ENCODE assay signal across 9 mouse cellular contexts in genomic region chr16:72979407-72980219, GRCm38 (mm10).
A peak's percentile ranks its signal among the peaks of the same experiment; 100 is the strongest.
DNase-seq lines count a peak whose midpoint lies in the region; ATAC-seq and TF ChIP-seq lines count a peak whose summit lies in the region.
"Had no signal": no experiment of that assay in that cellular context is flagged by ENCODE, and none has a peak within 500 bp of the region (broad histone marks: within the 10 kb centered on the region; RNA-seq: fewer than 3 reads in every experiment).

No protein-coding gene starts in this region.

- 25% methylated on average over 8 of the region's 8 CpGs for WGBS in embryonic facial prominence, embryonic 13.5 days
- WGBS in large intestine, adult 2 months = 16% methylated on average over 8 of the region's 8 CpGs
- WGBS in lung, embryonic 14.5 days = 27% methylated on average over 8 of the region's 8 CpGs

- H3K27me3 ChIP-seq in G1E (ENCODE audit: insufficient read depth, low read length) = no peaks in the 10 kb centered on the region
- H3K27me3 ChIP-seq in embryonic facial prominence, embryonic 13.5 days = no peaks in the 10 kb centered on the region
- H3K27me3 ChIP-seq in lung, embryonic 14.5 days (ENCODE audit: insufficient read depth, low read length) = no peaks in the 10 kb centered on the region

- no peak overlapping the region for H3K4me2 ChIP-seq in embryonic facial prominence, embryonic 13.5 days
- H3K4me2 ChIP-seq in lung, embryonic 14.5 days = no peak overlapping the region

- DNase-seq in G1E (ENCODE audit: low spot score) = no peak
- peak; percentile 85 for DNase-seq in brain, adult 2 months (ENCODE audit: low read depth, low spot score)
- peak; percentile 68 to 70 for DNase-seq in heart, postnatal 36 days
- DNase-seq in large intestine, adult 2 months (ENCODE audit: low read depth, low spot score) = peak; percentile 25
- peak; percentile 91 for DNase-seq in lung, embryonic 14.5 days
- DNase-seq in ovary, postnatal 14 days (ENCODE audit: low spot score) = peak; percentile 68
- peak; percentile 52 for DNase-seq in yolk sac, embryonic 10.5 days (ENCODE audit: low spot score)

- intact Hi-C loops in heart, postnatal 36 days (cut with DNase I) = loop anchor here (1.0 to 5.0 kb wide), 5 partner anchors 287 to 762 kb away; no protein-coding TSS in a partner anchor

- ATAC-seq in G1E (ENCODE audit: extremely low read depth, insufficient number of reproducible peaks, low FRiP score, poor library complexity, severe bottlenecking) = peak; percentile 43; the same call in 1 of the 2 replicates
- ATAC-seq in embryonic facial prominence, embryonic 13.5 days (ENCODE audit: insufficient number of reproducible peaks, insufficient read depth, low FRiP score, low TSS enrichment, low read depth) = peak; percentile 61; the same call in 1 of the 2 replicates
- ATAC-seq in lung, embryonic 14.5 days (ENCODE audit: insufficient read depth) = peak; percentile 72

- no peaks in the 10 kb centered on the region for H3K36me3 ChIP-seq in G1E (replicated peaks)
- peaks cover 19% of the 10 kb centered on the region for H3K36me3 ChIP-seq in embryonic facial prominence, embryonic 13.5 days
- peaks cover 11% of the 10 kb centered on the region; the same call in 1 of the 2 replicates for H3K36me3 ChIP-seq in lung, embryonic 14.5 days (ENCODE audit: insufficient read depth)

- H3K4me1 ChIP-seq in G1E (ENCODE audit: insufficient read depth, low read depth, low read length) = no peaks in the 10 kb centered on the region
- peaks cover 10% of the 10 kb centered on the region for H3K4me1 ChIP-seq in embryonic facial prominence, embryonic 13.5 days
- H3K4me1 ChIP-seq in lung, embryonic 14.5 days (ENCODE audit: insufficient read depth) = no peaks in the 10 kb centered on the region

- H3K9me3 ChIP-seq in G1E (replicated peaks) = peaks cover 23% of the 10 kb centered on the region
- no peaks in the 10 kb centered on the region for H3K9me3 ChIP-seq in embryonic facial prominence, embryonic 13.5 days
- H3K9me3 ChIP-seq in lung, embryonic 14.5 days (ENCODE audit: low read depth, low read length) = no peaks in the 10 kb centered on the region

- H3K4me3 ChIP-seq in G1E (ENCODE audit: low read depth, low read length) = no peak overlapping the region
- no peak overlapping the region for H3K4me3 ChIP-seq in embryonic facial prominence, embryonic 13.5 days
- no peak overlapping the region for H3K4me3 ChIP-seq in lung, embryonic 14.5 days (ENCODE audit: low read depth, low read length)
- H3K4me3 ChIP-seq: erythroblast, embryonic 14.5 days had no signal

- no peak overlapping the region for H3K27ac ChIP-seq in embryonic facial prominence, embryonic 13.5 days
- H3K27ac ChIP-seq in lung, embryonic 14.5 days (ENCODE audit: low read depth) = no peak overlapping the region

- H3K9ac ChIP-seq in embryonic facial prominence, embryonic 13.5 days = no peak overlapping the region
- no peak overlapping the region for H3K9ac ChIP-seq in lung, embryonic 14.5 days

- 0 out of 2 replicates have a peak, but pooled peaks have one; percentile 12 for TF ChIP-seq CTCF in G1E (IDR thresholded peaks at IDR 0.05; ENCODE audit: low read depth, low read length)
- peak; percentile 80 for TF ChIP-seq CTCF in lung, embryonic 14.5 days (IDR thresholded peaks at IDR 0.05; ENCODE audit: low read depth)
